Mouse (Mus musculus) lung, adult 2 months (tissue): ENCODE measurements at regions not wholly inside any gene's neighbourhood (a gene's known extent, or its start where the extent isn't known, plus 50 kb on each side); places are given as distances from the start of the nearest gene placed in this dataset.

Experiments
- CTCF ChIP-seq: fragments of 200-500 bp; IDR thresholded peaks from 2 replicates; pipeline ENCODE4 v1.5.1; 2011; ENCODE audit warnings: mild to moderate bottlenecking, low read length, control low read depth; ENCODE audit not compliant: insufficient read depth
- POLR2A ChIP-seq: fragments of 200-500 bp; IDR thresholded peaks from 2 replicates; pipeline ENCODE4 v1.6.1; 2011; ENCODE audit warnings: low read depth, mild to moderate bottlenecking, control low read depth, low read length, borderline replicate concordance; ENCODE audit errors: extremely low read depth

- TF ChIP-seq CTCF, result no peak
- no peak for TF ChIP-seq POLR2A
Measured at GRCm38 (mm10) chr9:33482845-33483540, 847.0 kb downstream of the Ets1 start.
